Mouse (Mus musculus) brain, adult 2 months (tissue): ENCODE measurements around the gene Pon1.
"Not testable (repeated sequence)": the region's sequence is repeated elsewhere in the genome, so short reads cannot be mapped to it uniquely, and the experiment has no call there.

Experiments
- DNase-seq: peaks from one replicate; pipeline ENCODE4 v3.0.0; 2011; ENCODE audit warnings: low read depth, low spot score

Gene Pon1

DNA sequence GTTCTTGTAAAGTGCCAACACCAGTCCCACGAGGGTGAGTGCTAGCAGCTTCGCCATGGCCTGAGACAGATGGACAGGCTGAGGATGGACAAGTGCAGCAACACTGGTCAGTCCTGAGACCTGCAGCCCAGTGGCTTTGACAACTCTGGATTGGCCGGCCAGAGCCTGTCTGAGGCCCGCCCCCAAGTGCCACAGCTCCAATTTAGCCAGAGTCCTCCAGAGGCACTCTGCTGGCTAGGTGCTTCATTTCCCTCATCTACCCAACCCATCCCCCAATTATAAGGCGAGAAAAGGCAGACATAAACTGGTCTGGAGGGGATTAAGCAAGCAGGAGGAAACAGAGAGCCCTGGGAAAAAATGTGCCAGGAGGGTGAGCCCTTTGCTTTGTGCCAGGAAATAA is at the start of gene Pon1:
Gene Pon1 (minus strand): TSS at position 254 of the 400 bp plus-strand sequence.
- no peak for DNase-seq

DNA sequence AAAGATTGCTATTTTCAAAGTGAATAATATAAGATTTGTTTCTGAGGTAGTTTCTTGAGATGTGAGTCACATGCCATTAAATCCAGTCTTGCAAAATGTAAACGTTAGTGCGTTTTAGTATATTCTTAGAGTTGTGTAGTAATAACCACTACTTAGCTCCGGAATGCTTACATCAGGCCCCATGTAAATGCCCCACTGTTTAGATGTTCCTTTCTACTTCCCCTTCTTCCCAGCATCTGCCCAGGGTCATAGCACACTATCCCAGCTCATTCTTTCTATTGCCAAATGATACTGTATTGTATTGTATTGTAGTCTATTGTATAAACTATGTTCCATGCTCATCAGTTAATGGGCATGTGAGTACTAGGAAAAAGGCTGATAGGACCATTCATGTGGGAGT is 45.1 kb upstream of the Pon1 start:
- DNase-seq = no peak

DNA sequence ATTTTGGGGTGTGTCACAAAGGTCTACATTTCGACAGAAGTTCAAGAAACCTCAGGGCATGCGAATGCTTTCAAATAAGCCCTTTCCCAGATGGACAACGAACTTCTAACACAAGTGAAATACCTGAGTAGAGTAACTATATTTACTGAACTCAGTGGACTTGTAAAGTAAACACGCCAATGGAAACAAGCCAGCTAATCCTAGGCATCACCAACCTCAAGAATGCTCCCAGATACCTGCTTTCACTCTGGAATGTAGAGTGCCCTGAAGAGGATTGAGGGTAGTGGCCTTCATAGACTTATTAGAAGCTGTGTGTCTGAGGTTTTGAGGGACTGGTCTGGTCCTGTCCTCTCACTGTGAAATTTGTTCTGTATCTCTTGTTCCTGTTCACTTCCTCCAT is 43.8 kb upstream of the Pon1 start:
- no peak for DNase-seq

DNA sequence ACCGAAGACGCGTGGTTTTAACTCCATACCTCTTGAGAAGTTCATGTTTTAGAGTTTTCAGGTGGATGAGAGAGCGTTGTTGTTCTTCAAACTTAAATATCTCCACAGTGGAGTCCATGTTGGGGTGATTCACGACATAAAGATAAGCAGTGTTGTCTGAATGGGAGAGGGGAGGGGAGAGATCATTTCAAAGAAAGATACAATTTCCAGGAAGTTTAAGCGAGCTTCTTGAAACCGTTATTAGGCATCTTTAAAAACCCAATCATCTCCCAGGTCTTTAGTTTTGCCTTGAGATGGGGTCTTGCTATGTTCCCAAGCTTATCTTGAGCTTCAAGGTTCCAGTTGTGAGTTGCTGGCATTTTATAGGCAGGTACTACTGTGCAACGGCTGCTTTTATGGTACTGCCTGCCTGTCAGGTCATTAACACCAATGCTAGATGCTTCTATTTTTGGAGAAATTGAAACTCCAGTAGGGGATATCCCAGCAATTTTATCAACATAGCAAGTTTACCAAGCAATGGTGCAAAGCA is 43.2 kb upstream of the Pon1 start:
- no peak for DNase-seq

DNA sequence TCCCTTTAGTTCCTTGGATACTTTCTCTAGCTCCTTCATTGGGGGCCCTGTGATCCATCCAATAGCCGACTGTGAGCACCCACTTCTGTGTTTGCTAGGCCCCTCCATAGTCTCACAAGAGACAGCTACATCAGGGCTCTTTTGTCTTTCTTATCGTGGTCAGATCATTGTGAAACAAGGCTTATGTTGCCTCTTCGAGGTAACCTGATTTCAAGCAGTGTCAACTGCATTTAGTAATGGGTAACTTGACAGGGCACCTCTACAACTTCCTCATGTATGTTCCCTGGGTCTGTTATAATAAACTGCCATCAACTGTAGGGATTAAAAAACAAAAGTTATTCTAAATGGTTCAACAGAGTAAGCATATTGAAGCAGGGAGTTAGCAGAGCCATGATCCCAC is 40.8 kb upstream of the Pon1 start:
- no peak for DNase-seq

DNA sequence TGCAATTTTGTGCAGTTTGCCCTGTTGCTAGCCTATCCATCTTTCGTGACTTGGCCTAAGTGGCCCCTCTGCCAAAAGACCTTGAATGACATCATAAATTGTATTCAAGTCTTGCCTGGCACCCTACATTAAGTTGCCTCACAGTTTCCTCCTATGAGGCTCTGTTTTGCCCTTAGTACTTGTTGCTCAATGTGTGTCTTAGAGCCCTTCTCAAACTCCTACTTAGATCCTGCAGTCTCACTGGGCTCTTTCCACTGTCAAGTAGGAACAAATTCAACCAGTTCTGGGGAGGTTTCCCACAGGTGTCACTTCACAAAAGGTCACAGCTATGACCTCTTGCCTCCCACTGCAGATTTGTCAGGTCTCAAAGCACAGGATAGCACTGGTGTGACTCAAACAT is 40.1 kb upstream of the Pon1 start:
- no peak for DNase-seq

DNA sequence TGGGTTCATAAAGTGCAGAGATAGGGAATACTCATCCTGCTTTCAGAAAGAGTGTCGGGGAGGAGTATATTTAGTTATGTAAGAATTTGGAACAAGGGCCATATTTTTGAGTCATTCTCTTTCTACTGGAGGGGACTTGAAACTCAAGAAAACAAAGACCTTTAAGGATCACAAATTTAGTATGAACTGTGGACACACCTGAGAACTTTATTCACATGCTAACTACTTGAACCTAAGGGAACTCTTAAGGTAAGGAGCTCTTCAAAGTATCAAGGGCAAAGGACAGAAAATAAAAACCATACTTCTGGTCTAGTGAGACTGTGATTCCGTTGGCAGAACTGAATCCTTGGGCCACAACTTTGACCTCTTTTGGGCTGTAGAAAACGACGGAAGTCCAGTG is 38.3 kb upstream of the Pon1 start:
- no peak for DNase-seq

DNA sequence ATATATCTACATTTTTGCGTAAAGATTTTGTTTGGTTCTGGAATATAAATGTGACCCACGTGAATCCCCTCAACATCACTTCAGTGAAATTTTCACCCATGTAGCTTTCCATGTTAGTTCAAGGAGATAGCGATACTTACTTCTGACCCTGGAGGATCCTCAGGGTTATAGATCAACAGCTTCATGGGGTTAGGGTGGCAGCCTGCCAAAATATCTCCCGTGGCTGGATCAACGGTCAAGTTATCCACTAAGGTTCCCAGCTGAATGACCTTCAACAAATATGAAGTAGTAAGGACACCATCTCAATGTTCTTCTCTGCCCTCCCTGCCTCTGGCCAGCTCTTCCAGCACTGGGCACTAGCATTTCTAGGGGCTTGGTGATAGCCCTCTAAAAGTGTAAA is 36.5 kb upstream of the Pon1 start:
- DNase-seq = no peak

DNA sequence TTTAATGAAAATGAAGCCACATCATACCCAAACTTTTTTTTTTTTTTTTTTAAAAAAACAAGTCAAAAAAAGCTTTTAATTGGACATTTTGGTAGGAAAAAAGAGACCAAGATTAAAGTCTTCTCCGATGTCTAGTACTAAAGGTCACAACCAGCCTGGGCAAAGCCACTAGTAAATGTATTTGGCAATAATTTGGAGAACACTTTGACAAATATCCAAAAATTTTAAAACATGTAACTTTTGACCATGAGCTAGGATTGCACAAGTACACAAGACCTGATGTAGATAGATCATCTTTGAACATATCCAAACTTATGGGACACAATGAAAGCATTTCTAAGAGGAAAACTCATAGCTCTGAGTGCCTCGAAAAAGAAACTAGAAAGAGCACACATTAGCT is 29.8 kb upstream of the Pon1 start:
- DNase-seq = not testable (repeated sequence)

DNA sequence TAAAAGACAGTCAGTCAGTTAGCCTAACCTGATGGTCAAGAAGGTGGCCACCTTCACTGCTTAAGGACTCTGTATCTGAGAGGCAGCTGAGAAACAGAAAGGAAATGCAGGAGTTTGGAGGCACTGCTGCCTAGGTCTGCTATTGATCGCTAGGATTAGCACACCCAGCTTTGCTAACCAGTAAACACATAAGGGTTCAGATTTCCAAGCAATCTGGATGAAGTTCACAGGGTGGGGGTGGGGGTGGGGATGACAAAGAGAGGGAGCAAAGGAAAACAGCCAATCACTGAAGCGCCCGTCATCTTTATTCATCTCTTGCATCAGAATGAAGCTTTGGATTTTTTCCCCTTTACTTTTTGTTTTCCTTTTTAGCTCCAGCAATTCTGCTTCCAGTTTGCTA is 28.3 kb upstream of the Pon1 start:
- DNase-seq = no peak

DNA sequence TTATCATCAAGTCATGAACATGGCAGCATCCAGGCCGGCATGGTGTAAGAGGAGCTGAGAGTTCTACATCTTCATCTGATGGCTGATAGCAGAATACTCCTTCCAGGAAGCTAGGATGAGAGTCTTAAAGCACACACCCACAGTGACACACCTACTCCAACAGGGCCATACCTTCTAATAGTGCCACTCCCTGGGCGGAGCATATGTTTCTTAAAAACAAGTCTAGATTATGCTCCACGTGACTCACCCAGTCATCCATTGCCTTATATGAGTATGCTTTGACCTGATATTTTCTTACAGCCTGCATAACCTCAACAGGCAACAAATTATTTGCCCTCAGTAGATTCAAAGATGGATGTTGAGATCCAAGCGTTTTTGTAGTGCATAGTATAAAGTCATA is 24.4 kb upstream of the Pon1 start:
- DNase-seq = no peak

DNA sequence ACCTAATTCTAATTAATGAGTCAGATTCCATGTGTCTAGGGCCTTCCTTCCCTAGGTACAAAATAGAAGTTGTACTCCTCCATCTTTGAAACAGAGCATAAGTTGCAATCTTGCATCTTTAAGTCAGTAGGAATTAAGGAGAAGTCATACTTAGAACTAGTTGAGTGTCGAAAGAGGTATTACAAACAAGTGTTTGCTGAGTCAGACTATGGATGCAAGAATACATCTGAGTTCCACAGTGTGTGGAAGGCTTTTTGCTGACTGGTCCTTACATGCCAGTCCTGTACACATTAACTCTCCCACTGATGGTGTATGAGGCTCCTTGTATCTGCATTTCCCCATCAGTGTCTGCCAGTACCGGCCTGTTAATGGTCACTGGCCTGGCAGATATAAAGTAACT is 14.1 kb upstream of the Pon1 start:
- DNase-seq = no peak

DNA sequence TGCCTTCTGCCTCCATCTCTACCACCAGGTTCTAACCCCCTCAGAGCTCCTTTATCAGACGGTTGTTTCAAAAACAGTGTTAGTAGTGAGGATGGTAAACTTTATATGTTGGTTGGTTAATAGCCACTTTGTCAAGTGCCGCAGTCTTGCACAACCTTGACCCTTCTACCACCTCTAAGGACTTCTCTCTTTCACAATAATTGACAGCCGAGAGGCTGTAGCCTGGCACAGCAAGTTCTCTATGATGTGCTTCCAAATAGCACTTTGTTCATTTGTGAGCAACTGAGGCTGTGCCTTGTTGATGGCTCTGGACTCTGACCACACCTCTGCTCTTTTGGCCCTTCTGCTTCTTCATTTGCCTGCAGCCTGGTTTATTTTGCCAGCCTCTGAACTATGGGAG is 6.2 kb upstream of the Pon1 start:
- no peak for DNase-seq

DNA sequence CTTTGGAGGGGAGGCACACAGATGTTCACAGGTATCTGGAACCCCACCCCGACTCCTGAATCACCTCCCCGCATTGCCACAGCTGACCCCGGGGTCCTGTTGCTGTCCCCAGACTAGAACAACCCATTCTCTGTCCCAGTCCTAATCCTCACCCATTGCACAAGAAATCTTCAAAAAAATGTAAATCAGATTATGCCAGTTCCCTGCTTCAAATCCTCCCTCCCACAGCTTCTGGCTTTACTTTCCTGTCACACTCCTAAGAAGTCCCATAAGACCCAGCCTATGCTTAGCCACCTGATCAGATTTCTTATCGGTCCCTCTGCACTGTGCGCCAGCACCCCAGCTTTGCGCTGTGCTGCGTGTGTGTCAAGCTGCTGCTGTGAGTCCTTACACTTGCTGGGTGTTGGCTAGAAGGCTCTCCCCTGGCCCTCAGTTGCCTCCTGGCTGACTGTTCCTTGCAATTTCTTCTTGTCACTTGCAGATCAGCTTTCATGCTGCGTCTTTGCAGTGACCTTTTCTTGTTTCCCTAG is 5.7 kb upstream of the Pon1 start:
- DNase-seq = no peak

DNA sequence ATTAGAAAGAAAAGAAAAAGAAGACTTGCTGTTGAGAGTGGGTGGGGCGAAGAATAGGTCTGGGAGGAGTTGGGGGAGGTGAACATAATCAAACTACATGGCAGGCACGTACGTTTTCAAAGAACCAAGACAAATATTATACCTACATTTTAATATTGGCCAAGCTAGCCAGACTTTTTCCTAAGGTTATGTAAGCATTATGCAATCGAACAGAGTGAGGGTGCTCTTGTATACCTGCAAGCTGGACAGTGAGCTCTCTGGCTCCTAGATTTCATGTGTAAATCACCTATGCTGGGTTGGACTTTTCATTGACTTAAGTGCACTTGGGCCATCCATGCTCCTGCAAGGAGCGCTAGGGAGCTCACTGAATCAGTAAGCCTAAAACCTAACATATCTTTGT is 4.8 kb upstream of the Pon1 start:
- no peak for DNase-seq

DNA sequence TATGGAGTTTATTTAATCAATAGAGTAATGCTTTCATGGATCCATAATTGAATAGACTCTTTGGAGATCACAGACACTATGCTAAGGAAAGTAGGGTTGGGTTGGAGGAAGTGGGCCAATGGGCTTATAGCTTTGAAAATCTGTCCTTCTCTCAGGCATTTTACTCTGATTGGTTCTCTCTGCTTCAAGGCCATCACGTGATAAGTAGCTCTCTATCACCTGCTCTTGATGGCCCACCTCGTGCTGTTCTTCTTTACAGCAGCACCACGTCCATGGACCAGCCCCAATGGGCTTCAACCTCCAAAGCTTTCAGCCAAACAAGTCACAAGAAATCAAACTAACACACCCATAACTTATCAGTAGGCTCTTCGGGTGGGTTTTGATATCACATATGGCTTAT is 3.0 kb downstream of the Pon1 start:
- no peak for DNase-seq

DNA sequence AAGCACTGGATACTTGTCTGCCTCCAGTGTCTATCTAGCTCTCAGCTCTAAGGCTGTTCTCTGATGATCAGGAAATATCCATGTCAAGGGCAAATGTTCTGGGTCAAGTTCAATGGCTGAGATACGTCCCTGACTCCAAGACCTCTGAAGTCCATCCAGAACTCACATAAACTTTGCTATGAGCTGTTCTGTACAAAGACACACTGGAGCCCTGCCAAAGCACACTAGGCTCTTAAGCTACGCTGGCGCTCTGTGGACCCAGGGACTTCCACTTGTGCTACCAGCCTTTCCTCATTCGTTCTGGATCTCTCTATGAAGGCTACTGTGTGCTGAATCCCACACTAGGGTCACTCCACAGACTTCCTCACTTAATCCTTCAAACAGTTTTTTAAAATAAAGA is 4.2 kb downstream of the Pon1 start:
- no peak for DNase-seq

DNA sequence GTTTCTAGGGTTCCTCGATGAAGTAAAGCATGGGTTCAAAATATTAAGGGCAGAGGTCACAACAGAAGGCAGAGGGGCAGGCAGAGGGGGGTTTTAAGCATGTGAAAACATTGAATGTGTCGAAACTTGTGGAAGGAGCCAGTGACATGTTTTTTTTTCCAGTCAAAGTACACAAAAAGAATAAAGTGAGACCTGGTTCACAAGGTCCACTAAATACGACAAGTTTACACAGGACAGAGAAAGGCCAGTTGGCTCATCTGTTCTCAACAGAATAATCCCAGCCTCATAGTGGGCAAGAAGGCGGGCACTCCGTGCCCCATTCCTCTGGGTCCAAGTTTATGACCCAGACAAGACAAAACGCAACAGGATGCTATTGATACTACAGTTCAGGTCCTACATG is 4.8 kb downstream of the Pon1 start:
- DNase-seq = no peak

DNA sequence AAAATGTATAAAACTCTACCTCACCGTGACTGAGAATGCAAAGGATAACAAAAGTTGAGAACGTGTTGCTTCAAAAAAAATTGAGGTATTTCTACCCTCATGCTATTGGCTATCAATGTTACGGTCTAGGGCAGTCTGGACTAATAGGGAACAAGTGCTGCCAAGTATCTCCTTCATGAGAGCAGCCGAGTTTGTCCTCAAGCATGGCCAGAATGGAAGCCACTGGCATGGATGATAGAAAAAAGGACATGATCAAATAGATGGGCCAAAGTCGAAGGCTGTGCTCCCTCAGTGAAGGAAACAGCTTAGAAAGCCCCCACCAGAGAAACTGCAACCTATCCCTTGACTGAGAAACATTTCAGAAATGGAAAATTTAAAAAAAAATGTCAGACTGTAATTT is 5.7 kb downstream of the Pon1 start:
- DNase-seq = no peak

DNA sequence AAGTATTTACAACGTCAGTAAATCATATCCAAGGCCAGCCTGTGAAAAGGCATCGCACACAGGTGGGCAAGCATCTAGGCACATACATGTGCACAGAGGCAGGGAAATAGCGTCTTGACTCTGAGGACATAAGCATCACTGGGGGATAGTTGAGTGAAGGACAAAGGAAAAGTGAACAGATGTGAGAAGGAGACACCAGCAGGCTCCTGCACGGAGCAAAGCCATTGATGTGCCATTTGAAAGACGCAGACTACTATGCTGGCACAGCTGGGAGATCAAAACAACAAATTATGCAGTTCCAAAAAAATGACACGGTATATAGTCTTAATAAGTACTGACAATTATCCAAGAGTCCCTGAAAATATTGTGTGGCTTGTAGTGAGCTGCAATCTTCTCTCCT is 6.2 kb downstream of the Pon1 start:
- no peak for DNase-seq

DNA sequence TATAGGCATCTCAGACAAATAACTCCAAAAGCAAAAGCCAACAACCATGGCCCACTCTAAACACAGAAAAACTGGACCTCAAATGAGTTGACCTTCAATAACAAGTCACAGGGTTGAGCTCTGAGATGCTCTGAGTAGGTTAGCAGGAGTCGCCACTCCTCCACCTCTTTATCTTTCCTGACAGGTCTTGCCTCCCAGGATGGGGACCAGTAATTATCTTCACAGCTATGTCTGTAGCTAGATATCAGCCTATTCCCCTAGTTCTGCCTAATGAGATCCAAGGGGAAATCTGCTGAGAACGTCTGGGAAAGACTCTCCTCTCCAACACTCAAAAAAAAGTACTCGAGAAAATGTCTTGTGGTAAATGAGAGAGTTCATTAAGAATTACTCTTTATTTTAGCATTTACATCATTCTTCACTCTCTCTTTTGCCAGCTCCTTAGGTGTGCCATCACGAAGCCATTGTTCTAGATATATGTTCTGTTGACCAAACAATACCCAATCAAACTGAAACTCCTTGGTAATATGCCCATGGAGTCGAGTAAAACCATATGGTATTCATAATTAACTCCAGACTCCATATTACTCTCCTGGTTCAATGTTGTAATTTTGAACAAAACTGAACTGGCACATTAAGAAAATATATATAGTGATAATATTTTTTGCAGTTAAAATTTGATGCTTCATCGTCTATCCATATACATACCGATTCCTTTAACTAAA is 7.4 kb downstream of the Pon1 start:
- no peak for DNase-seq

DNA sequence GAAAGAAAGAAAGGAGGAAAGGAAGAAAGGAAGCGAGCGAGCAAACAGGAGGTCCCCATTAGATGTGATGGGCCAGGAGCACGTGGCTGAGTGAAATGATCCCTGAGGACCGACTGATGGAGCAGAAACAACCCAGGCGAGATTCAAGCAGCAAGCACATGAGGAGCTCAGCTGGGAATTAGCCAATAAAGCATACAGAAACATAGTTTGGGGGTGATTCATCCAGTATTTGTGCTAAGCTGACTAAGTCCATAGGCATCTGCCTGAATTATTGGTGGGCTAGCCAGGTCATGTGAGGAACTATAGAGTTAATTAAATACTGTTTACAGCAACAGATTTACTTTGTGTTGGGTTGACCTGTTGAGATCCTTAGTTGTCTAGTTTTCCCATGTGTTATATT is 13.1 kb downstream of the Pon1 start:
- DNase-seq = no peak

DNA sequence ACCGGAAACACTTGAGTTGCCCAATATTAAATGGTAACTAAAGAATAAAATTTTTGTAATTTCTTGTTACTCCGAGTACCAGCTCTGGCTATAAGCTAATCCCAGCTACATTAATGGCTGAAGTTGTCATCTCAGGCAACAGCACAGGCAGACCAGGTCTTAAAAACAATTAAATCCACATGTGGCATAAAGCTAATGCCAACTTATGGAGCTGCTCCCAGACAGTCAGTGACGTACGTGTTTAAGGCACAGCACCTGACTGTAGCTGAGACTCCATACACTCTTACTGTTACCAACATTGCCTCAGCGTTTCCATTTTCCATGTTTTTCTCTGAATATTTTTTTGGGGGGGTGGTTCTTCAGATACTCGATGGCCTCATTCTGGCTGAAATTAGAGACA is 14.6 kb downstream of the Pon1 start:
- DNase-seq = no peak
